Mouse (Mus musculus) erythroblast, embryonic 14.5 days (primary cell): ENCODE data around the gene Ryr3.

Source experiments
- GATA1 ChIP-seq: IDR thresholded peaks from 2 replicates; pipeline ENCODE4 v1.6.1; 2012; ENCODE audit warnings: low read length, inconsistent platforms, mixed read lengths
- TAL1 ChIP-seq: IDR thresholded peaks from 3 replicates; pipeline ENCODE4 v1.6.1; 2012; ENCODE audit warnings: low read length, inconsistent platforms, mixed read lengths

GRCm38 (mm10) chr2:112912611-112913010 lies 304.3 kb downstream of the Ryr3 start:
- TF ChIP-seq TAL1: no peak
- TF ChIP-seq GATA1: no peak
